Mouse (Mus musculus) kidney, postnatal 25 days (tissue): ENCODE results near the gene Trip13.
A peak's percentile ranks its signal among the peaks of the same experiment; 100 is the strongest.

ENCODE experiments used
- DNase-seq, 2 experiments: peaks; one replicate each; pipeline ENCODE4 v3.0.0; 2021; ENCODE audit warnings: mixed read lengths in 2 of 2

The Trip13 gene

DNA sequence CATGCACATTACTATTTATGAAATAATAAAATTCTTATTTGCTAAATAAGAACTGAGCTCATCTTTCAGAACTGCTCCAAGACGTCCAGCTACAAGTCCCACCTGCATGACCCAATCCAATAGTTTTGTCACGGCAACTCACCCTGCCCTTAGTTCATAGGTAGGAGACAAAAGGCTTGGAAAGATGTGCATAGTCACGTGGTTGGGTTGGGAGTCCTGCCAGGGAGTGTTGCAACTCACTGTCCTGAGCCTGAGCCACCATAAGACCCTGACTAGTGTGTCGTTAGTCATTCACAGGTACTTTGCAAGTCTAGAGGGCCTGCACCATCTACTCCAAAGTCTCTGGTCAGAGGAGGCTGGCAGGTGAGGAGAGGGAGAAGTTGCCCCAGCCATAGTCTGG is 51.5 kb downstream of the Trip13 start:
- DNase-seq: peak; percentile 61 to 69

DNA sequence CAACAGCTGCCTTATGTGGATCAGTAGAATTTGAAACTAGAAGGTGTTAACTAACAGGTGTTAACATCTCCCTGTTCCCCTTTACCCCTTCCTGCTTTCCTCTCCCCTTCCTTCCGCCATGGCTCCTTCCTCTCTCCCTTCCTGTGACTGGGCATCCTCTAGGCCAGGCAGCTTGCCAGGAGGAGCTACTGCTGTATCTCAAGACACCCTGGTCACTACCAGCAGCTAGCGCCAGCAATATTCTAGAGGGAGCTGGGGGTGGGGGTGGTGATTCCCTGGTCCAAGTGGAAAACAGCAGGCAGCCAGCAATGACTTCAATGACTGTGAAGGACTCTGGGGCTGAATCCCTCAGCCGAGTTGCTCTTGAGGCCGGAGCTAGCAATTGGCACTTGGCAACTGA is 51.9 kb downstream of the Trip13 start:
- peak; percentile 33 to 56 for DNase-seq

DNA sequence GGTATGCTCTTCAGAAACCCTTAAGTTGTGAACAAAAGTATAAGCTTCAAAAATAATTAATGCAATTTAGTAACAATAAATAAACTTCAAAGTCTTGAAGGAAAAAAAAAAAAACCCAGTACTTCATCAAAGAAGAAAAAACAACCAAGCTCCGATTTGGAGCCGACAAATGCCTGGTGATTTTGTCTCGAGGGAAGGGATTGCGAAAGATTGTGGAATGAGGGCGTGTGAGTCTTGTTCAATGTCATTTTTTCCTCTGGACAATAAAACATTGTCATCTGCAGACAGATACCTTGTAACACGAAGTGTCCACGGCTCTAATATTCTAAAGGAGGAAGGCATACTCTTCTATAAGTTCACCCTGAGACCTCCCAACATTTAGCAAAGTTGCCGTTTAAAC is 56.2 kb downstream of the Trip13 start:
- DNase-seq: no peak

DNA sequence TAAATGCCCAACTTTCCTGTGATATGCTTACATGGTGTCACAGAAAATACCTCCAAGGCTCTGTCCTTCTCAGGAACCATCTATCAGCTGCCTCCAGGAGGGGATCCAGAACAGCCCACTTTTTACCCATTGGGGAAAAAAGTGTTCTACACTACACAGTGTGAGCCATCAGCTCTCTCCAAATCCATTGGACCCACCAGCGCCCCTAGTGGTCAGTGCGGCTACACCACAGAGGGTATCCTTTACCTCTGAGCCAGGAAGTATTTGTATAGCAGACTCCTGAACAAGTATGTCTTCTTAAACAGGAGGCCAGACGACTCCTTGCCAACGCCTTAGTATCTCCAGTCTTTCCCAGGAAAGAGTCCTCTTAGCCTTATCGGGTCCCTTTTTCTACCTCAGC is 57.8 kb downstream of the Trip13 start:
- DNase-seq: peak; percentile 48 to 73

DNA sequence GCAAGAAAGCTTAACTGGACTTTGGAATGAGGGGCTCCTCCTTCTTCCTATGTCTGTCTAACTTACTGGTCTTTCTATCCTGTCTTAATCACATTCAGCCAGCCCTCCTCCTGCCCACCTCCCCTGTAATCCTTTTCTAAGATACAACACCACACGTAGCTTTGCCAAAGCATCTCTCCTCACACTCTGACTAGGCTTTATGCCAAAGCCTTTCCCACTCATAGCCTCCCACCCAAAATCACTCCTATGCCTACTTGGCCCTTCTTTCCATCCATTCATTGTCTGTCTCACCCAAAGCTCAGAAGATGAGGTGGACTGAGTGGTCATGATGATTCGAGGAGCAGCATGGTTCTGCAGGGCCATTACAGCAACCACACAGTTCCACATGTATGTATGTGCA is 65.4 kb downstream of the Trip13 start:
- DNase-seq: no peak
